Mouse (Mus musculus) gastrocnemius, postnatal 25 days (tissue): Measurements from ENCODE around the gene Kat6b. TPM values are rescaled to one million over a fixed set of nuclear protein-coding genes. Genes with fewer than 3 reads are reported as not detected.

Source experiments
- DNase-seq: peaks from one replicate; pipeline ENCODE4 v3.0.0; 2022
- total RNA-seq, 2 experiments: library from RNA; stranded (reverse); gene quantifications; 1 replicate in 1 of 2; 2 replicates in 1 of 2; pipeline ENCODE4 v1.2.3; 2021

Kat6b gene
- total RNA-seq, 2 experiments from 2014 or later = 18.4 to 18.5 TPM

DNA sequence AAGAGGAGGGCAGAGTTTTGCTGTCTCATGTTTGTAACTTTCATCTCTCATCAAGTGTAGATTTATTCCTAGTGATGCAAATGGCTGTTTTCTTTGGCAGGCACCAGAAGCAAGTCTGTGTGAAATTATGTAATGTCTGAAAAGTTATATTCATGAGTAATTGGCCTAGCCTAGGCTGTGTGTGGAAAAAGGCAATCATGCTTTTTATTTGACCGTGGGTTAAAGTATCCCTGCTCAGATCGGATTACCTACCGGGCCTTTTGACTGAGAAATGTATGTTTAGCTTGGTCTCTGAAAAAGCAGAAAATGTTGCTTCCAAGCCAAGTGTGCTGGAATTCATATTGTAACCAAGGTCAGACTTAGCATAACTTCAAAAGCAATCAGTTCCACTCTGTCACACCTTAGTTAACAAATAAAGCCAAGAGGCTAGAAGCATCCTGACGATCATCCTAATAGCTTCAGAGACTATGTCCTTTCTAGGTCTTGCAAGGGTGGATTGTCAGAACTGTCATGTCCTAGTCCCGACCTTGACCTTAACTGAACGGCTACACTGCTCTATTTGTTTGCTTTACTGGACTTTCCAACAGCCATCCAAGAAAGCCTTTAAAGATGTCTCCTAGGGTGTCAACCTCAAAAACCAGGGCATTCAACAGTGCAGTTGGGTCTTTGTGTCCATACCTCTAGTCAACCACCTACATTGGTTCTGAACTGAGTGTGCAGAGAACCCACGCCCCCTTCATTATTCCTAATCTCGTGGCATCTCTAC is 111.9 kb downstream of the Kat6b start:
- DNase-seq = no peak

GRCm38 (mm10) chr14:21599446-21600173 is 118.4 kb downstream of the Kat6b start:
- no peak for DNase-seq

DNA sequence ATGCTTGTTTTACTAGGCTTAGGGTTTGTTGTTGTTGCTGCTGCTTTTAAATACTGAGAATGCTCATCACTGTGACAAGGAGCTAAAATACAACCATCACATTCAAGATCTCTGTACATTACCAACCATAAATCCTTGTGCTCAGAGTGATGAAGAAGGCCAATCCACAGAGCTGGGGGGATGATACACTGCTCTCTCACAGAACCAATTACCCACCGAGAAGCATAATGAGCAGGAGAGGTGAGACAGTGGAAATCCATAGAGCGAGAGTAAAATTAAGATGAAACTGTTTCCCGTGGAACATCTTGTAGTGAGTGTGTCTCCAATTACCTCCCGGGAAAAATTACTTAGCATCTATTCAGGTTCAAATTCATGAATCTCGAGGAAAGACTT is 118.9 kb downstream of the Kat6b start:
- DNase-seq = no peak

GRCm38 (mm10) chr14:21600628-21601027 is 119.4 kb downstream of the Kat6b start:
- no peak for DNase-seq

- DNase-seq = no peak
These were observed 120.9 kb downstream of the Kat6b start for GRCm38 (mm10) chr14:21602166-21602565.

GRCm38 (mm10) chr14:21602937-21603336 is 121.7 kb downstream of the Kat6b start:
- no peak for DNase-seq

DNA sequence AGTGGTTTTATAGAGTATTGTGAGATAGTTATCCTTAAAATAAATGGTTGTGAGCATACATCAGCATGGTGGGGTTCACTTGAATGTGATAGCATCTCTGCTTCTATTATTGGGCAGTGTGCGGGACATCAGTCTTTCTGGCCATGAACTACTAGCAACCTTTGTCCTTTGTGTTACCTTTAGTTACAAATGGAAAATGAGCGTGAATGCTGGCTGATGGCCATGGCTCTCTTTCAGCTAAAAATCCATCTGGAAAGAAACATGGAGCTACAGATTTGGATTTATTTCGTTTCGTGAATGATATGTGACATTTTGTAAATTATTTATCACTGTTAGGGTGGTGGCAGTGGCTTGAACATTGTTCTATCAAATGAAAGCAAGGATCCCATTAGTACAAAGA is 126.5 kb downstream of the Kat6b start:
- DNase-seq = no peak

DNA sequence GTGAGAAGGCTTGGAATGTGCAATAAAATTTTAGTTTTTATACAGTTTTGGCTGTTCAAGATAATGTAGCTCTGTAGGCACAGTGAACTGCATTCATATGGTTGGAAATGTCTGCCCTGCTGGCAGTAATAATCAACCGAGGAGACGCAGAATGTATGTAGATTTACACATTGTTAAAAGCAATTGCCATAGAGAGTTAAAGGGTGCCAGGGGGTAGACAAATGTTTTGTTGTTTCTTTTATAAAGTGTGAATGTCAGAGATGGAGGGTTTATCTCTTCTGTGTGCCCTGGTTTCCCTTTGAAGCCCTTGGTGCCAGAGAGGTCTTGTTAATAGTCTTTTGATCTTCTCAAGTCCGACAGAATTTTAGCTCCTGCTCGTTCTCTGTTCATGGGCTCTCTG is 127.7 kb downstream of the Kat6b start:
- no peak for DNase-seq

DNA sequence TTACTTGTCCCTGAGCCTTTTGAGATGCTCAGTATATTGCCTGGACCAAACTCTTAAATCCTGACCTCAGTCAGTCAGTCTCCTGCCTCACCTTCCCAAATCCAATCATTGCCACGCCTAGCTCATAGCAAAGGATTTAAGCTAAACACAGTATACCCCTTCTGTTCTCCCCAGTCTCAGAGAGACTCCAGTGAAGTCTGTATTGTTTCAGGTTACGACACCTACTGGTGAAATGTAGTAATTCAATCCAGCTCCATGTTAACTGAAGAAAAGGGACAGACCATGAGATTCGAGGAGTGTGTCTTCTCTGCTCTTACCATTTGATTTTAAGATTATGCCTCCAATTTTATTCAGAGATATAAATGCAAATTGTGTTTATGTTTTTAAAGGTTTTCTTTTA is 129.0 kb downstream of the Kat6b start:
- no peak for DNase-seq

DNA sequence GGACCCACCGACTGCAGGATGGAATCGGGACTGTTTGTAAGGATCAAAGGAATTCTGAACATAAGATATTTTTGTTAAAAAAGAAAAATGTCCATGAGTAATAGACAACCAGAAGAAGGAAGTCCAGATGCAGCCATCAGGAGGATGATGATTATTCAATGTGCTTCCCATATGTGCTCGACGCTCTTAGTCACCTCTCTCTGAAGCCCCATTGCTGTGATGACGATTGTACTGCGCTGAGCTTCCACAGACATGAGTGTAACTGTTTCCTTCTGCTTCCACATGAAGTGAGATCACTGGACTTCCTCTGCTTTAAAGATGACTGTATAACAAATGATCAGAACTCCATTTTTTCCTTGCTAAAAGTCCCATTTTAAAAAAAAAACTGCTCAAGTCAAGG is 131.8 kb downstream of the Kat6b start:
- no peak for DNase-seq

- no peak for DNase-seq
These were observed 132.9 kb downstream of the Kat6b start for GRCm38 (mm10) chr14:21614103-21614502.

GRCm38 (mm10) chr14:21615853-21616252 is 134.6 kb downstream of the Kat6b start:
- DNase-seq = no peak

DNA sequence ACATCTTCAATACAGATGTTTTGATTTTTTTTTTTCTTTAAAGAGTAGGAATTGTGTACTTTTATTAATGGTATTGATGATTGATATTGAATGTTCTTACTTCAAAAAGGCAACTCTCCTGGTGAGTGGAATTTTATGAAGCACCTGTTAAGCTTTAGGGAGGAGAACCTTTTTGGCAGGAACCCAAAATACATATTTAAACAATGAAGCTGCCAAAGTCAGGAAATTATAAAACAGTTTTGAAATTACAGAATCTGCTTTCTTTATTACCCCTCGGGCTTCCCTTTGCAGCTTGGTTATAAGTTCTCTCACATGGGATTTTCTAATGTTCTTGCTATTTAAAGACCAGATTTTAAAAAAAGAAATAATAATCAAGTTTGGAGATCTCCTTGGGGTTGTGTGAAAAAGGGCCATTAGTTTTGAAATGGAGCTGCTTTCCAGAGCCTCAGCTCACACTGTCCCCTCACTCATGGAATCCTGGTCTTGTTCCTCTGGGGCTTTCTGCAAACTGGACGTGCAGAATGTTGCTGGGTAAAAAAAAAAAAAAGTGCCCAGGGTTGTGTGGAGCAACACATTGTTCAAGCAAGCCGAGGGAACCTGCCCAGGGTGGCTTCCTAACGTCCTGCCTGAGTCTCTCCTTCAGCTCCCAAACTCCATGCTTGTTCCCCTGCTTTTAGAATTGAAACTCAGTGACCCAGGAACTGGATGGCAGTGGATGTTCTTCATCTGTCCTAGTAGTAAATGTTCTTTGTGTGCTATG is 136.2 kb downstream of the Kat6b start:
- DNase-seq = no peak

- no peak for DNase-seq
These were observed 138.7 kb downstream of the Kat6b start for GRCm38 (mm10) chr14:21619951-21620350.

GRCm38 (mm10) chr14:21625946-21626345 is 144.7 kb downstream of the Kat6b start:
- DNase-seq = no peak

- peak; percentile 14 for DNase-seq
These were observed 150.5 kb downstream of the Kat6b start for GRCm38 (mm10) chr14:21631665-21632200.

GRCm38 (mm10) chr14:21636548-21636947 is 155.3 kb downstream of the Kat6b start:
- DNase-seq = no peak

GRCm38 (mm10) chr14:21640806-21641435 is 159.7 kb downstream of the Kat6b start:
- DNase-seq = no peak

GRCm38 (mm10) chr14:21653813-21654212 is 172.6 kb downstream of the Kat6b start:
- no peak for DNase-seq

DNA sequence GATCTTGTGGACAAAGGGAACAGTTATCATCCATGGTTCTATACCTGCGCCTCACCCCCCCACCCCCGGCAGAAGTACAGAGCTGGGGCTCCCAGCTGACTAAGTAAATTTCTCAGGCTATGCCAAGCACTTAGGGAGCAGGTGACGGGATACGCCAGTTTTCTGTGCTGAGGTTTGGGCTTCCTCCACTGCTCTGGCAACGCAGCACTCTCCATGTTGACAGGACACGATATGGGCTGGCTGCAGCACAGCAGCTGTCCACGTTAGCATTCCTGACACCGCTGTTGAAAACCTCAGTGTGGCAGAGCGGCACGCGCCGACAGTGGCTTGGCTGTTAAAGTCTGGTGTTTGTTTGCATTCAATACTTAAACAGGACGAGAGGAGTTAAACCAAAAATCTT is 177.9 kb downstream of the Kat6b start:
- DNase-seq = peak; percentile 50

- peak; percentile 28 for DNase-seq
These were observed 178.4 kb downstream of the Kat6b start for GRCm38 (mm10) chr14:21659652-21660051.

DNA sequence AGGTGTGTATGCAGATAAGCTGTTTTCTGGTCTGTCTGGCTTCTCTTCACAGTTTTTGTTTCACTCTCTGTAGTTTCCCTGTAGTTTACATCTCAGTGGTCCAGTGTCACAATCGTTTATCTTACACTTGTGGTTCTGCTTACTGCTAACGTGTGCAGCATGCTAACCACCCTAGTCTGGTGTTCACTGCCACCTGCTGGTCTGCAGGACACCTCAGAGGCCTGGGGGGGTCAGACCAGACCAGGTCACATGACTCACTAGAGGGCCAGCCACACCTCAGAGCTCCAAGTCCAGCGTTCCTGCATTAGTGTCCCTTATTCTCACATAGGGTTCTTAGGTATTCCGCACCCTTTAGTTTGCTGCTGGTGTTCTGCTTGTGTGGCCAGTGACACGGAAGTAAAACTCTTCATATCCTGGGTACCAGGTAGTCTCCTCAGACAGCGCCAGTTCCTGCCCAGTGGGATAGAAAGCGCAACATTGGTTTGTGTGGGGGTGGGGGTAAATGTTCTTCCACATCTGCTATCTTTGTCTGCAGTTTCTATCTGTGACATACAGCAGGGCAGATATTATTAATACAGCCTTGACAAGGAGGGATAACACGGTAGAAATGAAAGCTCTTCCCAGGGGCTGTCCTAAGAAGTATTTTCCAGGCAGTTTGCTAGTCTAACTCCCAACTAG is 181.4 kb downstream of the Kat6b start:
- DNase-seq = no peak
